Mouse (Mus musculus) gastrocnemius, postnatal 36 days (tissue): ENCODE data around the gene Sik3. TPM values are rescaled to one million over a fixed set of nuclear protein-coding genes. Genes with fewer than 3 reads are reported as not detected.
A peak's percentile ranks its signal among the peaks of the same experiment; 100 is the strongest.

Source experiments
- DNase-seq, 2 experiments: peaks; one replicate each; pipeline ENCODE4 v3.0.0; 2022
- intact Hi-C: fragments of 180-260 bp; cut with DNase I; formaldehyde crosslinking; loops from one replicate; pipeline ENCODE4 v1.15.1; 2025
- long read RNA-seq, 2 experiments: library from polyadenylated mRNA; stranded (forward); transcript quantifications; one replicate each; pipeline ENCODE4 v2.0.0; 2021
- total RNA-seq, 2 experiments: library from RNA; stranded (reverse); gene quantifications; 2 replicates each; pipeline ENCODE4 v1.2.3; 2021

The Sik3 gene
- 10 to 100 TPM; 28.6 to 43.1 TPM for total RNA-seq
- long read RNA-seq, experiment 1, partial matches to known transcripts, result 4 of 16 reads
- long read RNA-seq, experiment 1, other reads (novel, unspliced or antisense), result 12 of 16 reads
- long read RNA-seq, experiment 2, full-length matches to known transcripts, result 1 of 26 reads
- long read RNA-seq, experiment 2, partial matches to known transcripts, result 9 of 26 reads
- long read RNA-seq, experiment 2, other reads (novel, unspliced or antisense), result 16 of 26 reads

- intact Hi-C loops, result no loop called here
- peak; percentile 91 to 93 for DNase-seq
Observed at GRCm38 (mm10) chr9:46012091-46013008, at the start of gene Sik3, which contains the start of gene Pafah1b2. TSS of gene Sik3 (plus strand) at chr9:46012820. TSS of gene Pafah1b2 (minus strand) at chr9:46012690.

- DNase-seq, result no peak
- intact Hi-C loops, result no loop called here
Observed at GRCm38 (mm10) chr9:45963577-45963976, 49.0 kb upstream of the Sik3 start.

GRCm38 (mm10) chr9:45976884-45977283 is 35.7 kb upstream of the Sik3 start:
- DNase-seq, result no peak
- intact Hi-C loops, result no loop called here

DNA sequence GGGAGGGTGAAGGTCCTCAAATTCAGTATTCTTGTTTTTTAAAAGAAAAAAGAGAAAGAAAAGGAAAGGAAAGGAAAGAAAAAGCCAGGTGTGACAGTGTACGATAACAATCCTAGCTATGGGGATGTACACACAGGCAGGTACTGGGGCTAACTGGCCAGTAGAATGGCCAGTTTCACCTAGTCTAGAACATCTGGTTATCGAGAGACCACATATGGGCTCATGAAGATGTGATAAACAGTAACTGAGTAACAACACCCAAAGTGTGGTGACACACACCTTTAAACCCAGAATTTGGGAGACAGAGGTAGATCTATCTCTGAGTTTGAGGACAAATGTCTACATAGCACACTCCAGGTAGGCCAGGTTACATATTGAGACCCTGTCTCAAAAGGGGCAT is 32.8 kb upstream of the Sik3 start:
- intact Hi-C loops, result no loop called here
- DNase-seq, result no peak

GRCm38 (mm10) chr9:45980611-45981010 is 32.0 kb upstream of the Sik3 start:
- intact Hi-C loops, result no loop called here
- no peak for DNase-seq

DNA sequence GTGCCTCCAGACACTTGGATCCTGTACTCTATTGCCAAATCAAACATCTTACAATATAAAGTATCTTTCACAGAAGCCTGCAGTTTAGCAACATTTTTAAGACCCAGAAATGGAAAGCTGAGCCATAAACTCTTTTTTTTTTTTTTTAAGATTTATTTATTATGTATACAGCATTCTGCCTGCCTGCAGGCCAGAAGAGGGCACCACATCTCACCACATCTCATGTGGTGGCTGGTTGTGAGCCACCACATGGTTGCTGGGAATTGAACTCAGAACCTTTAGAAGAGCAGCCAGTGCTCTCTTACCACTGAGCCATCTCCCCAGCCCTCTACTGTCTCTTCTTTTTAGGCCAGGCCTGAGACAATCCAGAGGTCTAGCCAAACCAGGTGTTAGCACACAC is 31.3 kb upstream of the Sik3 start:
- DNase-seq, result no peak
- intact Hi-C loops, result no loop called here

GRCm38 (mm10) chr9:45983676-45984408 is 28.8 kb upstream of the Sik3 start:
- DNase-seq, result no peak
- intact Hi-C loops, result no loop called here

DNA sequence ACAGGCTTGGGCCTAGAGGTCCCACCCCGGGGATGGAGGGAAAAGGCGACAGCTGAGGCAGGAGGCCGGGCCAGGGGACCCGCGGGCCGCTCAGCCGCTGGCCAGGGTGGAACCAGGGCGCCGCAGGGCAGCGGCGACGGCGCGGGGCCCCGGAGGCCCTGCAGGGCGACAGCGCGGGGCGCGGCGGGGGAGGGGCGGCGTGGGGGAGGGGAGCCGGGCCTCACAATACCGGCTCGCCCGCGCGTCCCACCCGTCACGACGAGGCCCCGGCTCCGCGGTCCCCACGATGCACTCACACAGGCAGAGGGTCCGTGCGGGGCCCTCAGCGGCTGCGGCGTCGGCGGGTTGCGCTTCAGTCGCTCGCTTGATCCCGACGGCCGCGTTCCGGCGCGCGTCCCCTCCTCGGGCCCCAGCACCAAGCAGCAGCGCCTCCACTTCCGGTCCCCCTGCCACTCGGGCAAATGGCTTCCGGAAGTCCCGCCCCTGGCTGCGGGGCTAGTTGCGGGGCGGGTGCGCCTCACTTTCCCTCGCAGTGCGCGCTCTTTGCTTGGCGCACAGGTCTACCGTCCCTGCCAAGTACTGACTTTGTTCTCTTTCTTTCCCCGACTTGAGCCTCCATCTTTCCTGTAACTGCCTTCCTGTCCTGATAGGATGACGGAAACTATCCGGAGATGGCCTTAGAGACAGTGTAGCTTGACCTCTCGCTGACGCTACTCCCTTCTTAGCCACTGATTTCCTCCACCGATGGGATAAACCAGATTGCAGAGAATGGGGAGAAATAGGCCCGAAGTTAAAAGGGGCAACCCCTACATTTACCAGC is 28.0 kb upstream of the Sik3 start:
- intact Hi-C loops, result no loop called here
- peak; percentile 80 to 88 for DNase-seq

DNA sequence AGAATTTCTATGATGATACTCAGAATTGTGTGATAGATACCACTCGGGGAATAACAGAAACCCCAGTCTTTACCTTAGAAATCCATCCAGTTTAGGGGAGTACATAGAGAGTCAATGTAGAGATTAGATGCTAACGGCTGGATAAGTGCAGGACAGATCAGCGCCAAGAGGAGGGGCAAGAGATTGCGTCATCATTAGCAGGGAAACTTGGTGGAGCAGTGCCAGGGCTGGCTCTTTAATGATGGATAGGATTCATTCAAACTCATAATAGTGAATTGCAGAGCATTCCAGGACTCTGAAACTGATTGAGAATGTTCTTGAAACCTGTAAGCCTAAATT is 27.4 kb upstream of the Sik3 start:
- peak; percentile 49 to 67 for DNase-seq
- intact Hi-C loops, result no loop called here

DNA sequence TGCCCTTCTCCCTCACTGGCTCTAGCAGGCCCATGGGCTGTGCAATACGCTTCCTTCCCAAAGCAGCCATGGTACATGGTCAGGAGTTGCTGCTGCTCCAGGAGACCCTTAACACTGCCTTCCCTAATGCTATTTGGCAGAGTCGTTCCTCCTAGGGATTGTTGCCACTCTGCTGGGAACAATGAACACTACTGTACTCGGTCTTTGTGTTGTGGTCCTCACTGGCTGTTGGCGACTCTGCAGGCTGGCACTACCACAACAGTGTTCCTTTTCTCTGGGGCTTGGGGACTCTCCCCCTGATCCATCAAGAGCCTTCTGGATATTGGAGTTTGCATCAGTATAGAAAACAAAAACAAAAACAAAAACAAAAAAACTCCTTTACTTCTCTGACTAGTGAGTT is 13.6 kb upstream of the Sik3 start:
- no peak for DNase-seq
- intact Hi-C loops, result no loop called here

- DNase-seq, result peak; percentile 78 to 80
- intact Hi-C loops, result loop anchor here (1.0 to 2.0 kb wide), 2 partner anchors 191 to 243 kb away; no protein-coding TSS in a partner anchor
Observed at GRCm38 (mm10) chr9:46003729-46004128, 8.9 kb upstream of the Sik3 start.

DNA sequence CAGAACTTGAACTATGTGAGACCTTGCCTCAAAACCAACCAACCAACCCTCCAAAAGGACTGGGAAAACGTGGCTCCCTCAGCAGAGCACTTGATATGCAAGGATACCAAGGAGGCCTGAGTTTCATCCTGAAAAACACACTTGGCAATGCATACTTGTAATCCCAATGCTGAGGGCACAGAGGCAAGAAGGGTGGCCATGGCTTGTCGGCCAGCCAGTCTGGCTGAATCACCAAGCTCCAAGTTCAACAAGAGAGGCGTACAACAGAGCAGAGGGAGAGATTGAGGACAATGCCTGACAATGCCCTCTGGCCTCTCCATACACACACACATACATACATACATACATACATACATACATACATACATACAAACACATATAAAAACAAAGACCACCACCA is 8.1 kb upstream of the Sik3 start:
- DNase-seq, result no peak
- intact Hi-C loops, result loop anchor here (2.0 kb wide), 1 partner anchor 190 kb away; no protein-coding TSS in a partner anchor

- no peak for DNase-seq
- intact Hi-C loops, result no loop called here
Observed at GRCm38 (mm10) chr9:46006224-46006623, 6.4 kb upstream of the Sik3 start.

DNA sequence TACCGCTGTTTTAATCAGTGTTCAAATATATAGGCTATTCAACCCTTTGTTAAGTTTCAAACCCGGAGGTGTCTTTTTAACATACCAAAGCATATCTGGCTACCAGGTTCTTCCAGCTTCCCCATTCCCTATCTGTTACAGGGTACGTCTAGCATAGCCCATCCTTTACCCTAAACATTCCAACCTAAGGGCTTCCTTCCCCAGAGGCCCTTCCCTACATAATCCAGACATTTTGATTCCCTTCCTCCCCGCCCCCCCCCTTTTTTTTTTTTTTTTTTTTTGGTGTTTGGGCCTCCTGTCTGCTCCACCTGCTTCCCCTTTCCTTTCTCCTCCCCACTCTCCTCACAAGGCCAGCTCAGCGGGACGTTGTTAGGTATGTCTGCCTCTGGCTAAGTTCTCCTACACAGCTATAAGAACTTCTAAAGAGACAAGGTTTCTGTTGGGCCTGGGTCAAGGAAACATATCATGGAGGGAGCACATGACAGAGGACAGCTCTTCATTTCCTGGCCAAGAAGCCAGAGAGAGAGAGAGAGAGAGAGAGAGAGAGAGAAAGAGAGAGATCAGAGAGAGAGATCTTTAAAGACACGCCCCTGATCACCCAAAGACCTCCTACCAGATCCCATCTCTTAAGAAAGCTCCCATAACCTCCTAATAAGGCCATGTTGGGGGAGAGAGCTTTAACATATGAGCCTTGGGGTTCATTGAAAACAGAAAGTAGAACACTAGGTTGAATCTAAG is 3.5 kb upstream of the Sik3 start:
- intact Hi-C loops, result no loop called here
- DNase-seq, result no peak

GRCm38 (mm10) chr9:46009669-46009983 is 3.0 kb upstream of the Sik3 start:
- no peak for DNase-seq
- intact Hi-C loops, result no loop called here

DNA sequence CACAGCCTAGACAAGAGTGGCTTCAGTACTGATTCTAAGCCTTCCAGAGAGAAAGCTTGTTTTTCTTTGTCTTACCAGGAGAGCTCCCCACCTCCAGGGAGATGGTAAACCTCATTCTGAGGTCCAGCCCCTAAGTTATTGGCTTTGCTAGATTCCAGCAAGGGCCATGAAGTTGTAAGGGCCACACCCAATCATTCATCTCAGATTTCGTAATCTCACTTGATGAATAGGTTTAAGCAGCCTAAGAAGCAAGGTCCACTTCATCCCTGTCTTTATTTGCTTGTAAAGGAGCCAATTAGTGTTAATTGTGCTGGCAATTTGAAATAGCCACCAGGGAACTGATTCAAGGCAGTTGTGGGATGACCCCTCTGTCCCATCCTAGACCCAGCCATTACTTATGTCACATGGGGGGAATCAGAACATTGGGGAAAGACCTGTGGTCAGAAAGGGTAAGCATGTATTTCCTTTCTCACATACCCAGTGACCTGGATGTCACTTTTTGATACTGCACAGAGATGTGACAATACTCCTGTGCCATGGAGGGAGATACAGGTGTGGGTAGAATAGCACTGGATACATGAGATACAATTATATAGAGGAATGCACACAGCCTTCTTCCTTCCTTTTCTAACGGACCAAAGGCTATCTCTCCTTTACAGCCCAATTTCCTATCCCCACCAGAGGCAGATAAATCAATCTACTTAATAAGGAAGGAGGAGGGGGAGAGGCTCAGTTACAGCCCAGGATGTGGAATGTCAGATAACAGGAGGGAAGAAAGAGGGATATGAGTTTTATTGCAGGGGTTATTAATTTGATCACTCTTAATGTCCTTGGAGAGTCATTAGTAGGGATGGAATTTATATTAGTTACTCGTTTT is 1.3 kb upstream of the Sik3 start:
- DNase-seq, result no peak

DNA sequence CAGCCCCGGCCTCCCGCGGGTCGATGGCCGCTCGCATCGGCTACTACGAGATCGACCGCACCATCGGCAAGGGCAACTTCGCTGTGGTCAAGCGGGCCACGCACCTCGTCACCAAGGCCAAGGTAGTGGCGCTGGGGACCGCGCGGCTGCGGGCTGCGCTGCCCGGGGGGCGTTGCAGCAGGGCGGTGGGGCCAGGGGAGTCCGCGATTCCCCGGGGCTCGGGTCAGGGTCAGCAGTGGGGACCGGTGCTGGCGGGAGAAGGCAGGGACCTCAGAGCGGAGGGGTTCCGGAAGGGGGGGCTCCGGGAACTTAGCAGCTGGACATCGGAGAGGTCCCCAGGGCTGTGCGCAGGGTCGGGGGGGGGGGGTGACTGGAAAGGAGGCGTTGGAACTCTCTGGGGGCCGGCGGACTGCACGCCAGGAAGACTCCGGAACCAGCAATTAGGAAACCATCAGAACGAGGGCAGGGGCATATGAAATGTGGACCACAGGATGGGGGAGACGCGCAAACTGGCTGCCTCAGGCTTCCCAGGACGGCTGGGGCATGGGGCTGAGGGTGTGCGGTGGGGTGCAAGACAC is 478 bp downstream of the Sik3 start:
- peak; percentile 24 to 53 for DNase-seq

More for the DNA sequence above, 1.3 kb upstream of the Sik3 start:
- intact Hi-C loops, result no loop called here

GRCm38 (mm10) chr9:46013616-46014015 is 996 bp downstream of the Sik3 start:
- intact Hi-C loops, result loop anchor here (2.0 kb wide), 1 partner anchor 55 kb away; no protein-coding TSS in a partner anchor

More for the DNA sequence above, 478 bp downstream of the Sik3 start:
- intact Hi-C loops, result no loop called here

More at GRCm38 (mm10) chr9:46013616-46014015, 996 bp downstream of the Sik3 start:
- DNase-seq, result no peak
